Mouse (Mus musculus) liver, adult 2 months (tissue): ENCODE data around the gene Nrp2.

Experiments used
- CTCF ChIP-seq: fragments of 200-500 bp; IDR thresholded peaks from 2 replicates; pipeline ENCODE4 v1.5.1; 2011; ENCODE audit warnings: low read depth, low read length, control low read depth
- POLR2A ChIP-seq: fragments of 200-500 bp; IDR thresholded peaks from 2 replicates; pipeline ENCODE4 v1.6.1; 2011; ENCODE audit warnings: low read length, control low read depth; ENCODE audit not compliant: insufficient read depth; ENCODE audit errors: extremely low read depth

DNA sequence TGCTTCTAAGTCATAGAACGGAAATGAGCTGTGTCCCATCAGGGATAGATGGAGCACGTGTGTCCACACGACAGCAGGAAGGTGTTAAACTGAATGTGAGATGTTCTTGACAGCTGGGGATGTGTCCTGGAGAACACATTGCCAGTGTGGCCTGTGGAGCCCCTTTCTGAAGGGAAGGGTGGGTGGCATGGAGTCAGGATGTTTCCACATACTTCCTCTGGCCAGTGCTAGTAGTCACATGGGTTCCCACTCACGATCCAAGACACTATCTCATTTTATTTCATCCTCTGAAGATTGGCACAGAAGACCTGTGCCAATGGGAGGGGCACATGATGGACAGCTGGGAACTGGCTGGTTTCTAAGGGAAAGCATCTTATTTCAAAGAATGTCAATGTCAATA, 75.8 kb downstream of the Nrp2 start:
- TF ChIP-seq CTCF (no peak), POLR2A (no peak)
